Mouse (Mus musculus): ENCODE results near the gene Kif3b. TPM values are rescaled to one million over a fixed set of nuclear protein-coding genes. Genes with fewer than 3 reads are reported as not detected.
"Not testable (repeated sequence)": the region's sequence is repeated elsewhere in the genome, so short reads cannot be mapped to it uniquely, and the experiment has no call there.

Gene Kif3b
- polyA plus RNA-seq, 1 experiment from 2014 or later, result 12.5 TPM

DNA sequence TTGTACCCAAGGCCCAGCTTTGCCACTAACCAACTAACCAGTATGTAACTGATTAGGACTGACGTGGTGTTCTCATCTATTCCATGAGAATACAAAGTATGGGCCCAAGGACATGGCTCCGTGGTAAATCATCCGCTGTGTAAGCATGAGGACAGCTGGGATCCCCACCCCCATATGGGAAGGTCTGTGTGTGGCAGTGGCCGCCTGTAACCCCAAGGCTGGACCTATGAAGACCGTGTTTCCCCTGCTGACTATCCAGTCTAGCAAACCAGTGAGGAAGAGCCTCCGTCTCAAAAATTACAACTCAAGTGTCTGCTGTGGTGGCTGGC lies 16.3 kb upstream of the Kif3b start:
- H3K4me1 ChIP-seq, result peaks cover 3% of the 10 kb centered on the region; the same call in 1 of the 2 replicates
- no peaks in the 10 kb centered on the region for H3K27me3 ChIP-seq
- H3K36me3 ChIP-seq, result no peaks in the 10 kb centered on the region
- no peaks in the 10 kb centered on the region for H3K9me3 ChIP-seq
- H3K27ac ChIP-seq (replicated peaks), result no peak overlapping the region
- 79% methylated on average over 6 of the region's 6 CpGs for WGBS
- H3K4me3 ChIP-seq, result no peak overlapping the region
- no peak overlapping the region for H3K4me2 ChIP-seq (replicated peaks)
- ATAC-seq (ENCODE audit: low FRiP score, low read depth), result no peak
- no peak overlapping the region for H3K9ac ChIP-seq (replicated peaks)

DNA sequence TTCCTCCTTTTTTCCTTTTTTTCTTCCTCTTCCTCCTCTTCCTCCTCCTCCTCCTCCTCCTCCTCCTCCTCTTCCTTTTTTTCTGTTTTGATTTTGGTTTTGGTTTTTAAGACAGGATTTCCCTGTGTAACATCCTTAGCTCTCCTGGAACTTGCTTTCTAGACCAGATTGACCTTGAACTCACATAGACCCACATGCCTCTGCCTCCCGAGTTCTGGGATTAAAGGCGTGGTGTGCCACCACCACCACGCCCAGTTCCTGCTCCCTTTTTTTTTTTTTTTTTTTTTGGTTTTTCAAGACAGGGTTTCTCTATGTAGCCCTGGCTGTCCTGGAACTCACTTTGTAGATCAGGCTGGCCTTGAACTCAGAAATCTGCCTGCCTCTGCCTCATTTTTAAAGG lies 15.6 kb upstream of the Kif3b start:
- H3K27ac ChIP-seq (replicated peaks); H3K4me3 ChIP-seq; H3K9me3 ChIP-seq; H3K36me3 ChIP-seq; H3K27me3 ChIP-seq; H3K4me1 ChIP-seq; ATAC-seq (ENCODE audit: low FRiP score, low read depth); H3K9ac ChIP-seq (replicated peaks); H3K4me2 ChIP-seq (replicated peaks): not testable (repeated sequence)
- 81% methylated on average over 3 of the region's 3 CpGs for whole genome bisulfite sequencing

DNA sequence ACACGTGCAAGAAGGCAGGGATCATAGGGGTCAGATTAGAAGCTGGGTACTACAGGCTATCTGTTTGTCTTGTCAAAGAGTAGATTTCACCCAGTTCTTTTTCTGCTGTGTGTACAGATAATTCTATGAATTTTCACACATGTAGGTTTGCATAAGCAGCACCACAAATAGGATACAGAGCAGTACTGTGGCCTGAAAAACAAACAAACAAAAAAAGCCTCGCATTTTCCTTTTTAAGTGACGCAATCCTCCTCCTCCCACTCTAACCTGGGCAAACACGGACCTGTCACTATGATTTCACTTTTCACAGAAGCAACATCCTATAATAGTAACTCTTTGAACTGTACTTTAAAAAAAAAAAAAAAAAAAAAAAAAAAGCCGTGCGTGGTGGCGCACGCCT lies 14.8 kb upstream of the Kif3b start:
- Histone ChIP-seq H3K4me1 (peaks cover 3% of the 10 kb centered on the region; the same call in 1 of the 2 replicates), H3K27me3 (no peaks in the 10 kb centered on the region), H3K4me3 (no peak overlapping the region), H3K36me3 (no peaks in the 10 kb centered on the region), H3K4me2 (replicated peaks) (no peak overlapping the region), H3K27ac (replicated peaks) (no peak overlapping the region), H3K9ac (replicated peaks) (no peak overlapping the region), H3K9me3 (no peaks in the 10 kb centered on the region)
- ATAC-seq (ENCODE audit: low FRiP score, low read depth), result no peak
- WGBS, result 94% methylated on average over 8 of the region's 8 CpGs

DNA sequence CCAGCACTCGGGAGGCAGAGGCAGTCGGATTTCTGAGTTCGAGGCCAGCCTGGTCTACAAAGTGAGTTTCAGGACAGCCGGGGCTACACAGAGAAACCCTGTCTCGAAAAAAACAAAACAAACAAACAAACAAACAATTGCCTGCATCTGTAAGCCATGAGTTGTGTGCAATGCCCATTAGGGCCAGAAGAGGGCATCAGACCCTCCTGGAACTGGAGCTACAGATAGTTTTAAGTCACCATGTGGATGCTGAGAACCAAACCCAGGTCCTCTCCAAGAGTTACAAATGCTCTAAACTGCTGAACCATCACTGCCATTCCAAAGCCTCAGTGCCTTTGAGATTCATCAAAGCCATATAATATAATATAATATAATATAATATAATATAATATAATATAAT lies 14.4 kb upstream of the Kif3b start:
- not testable (repeated sequence) for H3K9me3 ChIP-seq; H3K9ac ChIP-seq (replicated peaks); H3K27ac ChIP-seq (replicated peaks); H3K4me2 ChIP-seq (replicated peaks); ATAC-seq (ENCODE audit: low FRiP score, low read depth); H3K36me3 ChIP-seq; H3K4me3 ChIP-seq; H3K27me3 ChIP-seq; H3K4me1 ChIP-seq
- WGBS, result 91% methylated on average over 5 of the region's 5 CpGs

DNA sequence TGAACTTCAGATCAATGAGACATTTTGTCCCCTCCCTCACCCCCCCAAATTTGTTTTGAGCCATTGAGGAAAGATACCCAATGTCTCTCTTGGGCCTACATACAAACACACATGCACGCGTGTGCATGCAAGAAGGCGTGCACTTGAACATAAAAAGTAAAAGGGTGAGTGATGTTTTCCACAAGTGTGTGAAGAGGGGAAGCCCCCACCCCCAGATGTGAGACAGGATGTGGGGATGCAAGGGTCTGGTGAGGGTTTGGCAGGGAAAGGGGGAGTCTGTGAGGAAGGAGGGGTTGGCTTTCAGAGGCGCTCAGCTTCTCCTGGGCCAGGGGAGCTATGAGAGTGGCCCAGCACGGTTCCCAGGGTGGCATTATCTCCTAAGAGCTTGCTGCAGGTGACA lies 12.9 kb upstream of the Kif3b start:
- no peaks in the 10 kb centered on the region for H3K27me3 ChIP-seq
- no peaks in the 10 kb centered on the region for H3K4me1 ChIP-seq
- H3K4me3 ChIP-seq, result no peak overlapping the region
- no peak overlapping the region for H3K9ac ChIP-seq (replicated peaks)
- no peak for ATAC-seq (ENCODE audit: low FRiP score, low read depth)
- 83% methylated on average over 5 of the region's 5 CpGs for WGBS
- no peaks in the 10 kb centered on the region for H3K9me3 ChIP-seq
- H3K4me2 ChIP-seq (replicated peaks), result no peak overlapping the region
- no peaks in the 10 kb centered on the region for H3K36me3 ChIP-seq
- H3K27ac ChIP-seq (replicated peaks), result no peak overlapping the region

DNA sequence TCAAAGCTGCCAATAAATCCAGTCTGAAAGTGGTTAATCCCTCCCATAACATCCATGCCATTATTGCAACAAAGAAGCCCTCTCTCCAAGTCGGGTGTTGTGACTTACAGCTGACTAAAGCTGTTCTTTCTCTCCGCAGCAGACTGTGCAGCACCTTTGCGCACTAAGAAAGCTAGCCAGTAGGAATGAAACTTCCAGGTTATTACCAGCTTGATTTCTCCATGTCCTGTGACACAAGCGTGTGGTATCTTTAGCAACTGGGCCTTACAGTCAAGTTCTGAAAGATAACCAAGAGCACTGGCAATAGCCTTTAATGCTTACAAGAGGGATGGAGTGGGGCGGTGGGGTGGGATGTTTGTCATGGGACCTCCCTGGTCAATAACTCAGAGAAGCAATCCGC lies 7.3 kb upstream of the Kif3b start:
- H3K9ac ChIP-seq (replicated peaks), result no peak overlapping the region
- H3K36me3 ChIP-seq, result no peaks in the 10 kb centered on the region
- no peaks in the 10 kb centered on the region for H3K4me1 ChIP-seq
- H3K9me3 ChIP-seq, result no peaks in the 10 kb centered on the region
- no peak overlapping the region for H3K4me2 ChIP-seq (replicated peaks)
- H3K4me3 ChIP-seq, result no peak overlapping the region
- no peak for ATAC-seq (ENCODE audit: low FRiP score, low read depth)
- H3K27ac ChIP-seq (replicated peaks), result no peak overlapping the region
- 84% methylated on average over 6 of the region's 6 CpGs for WGBS
- H3K27me3 ChIP-seq, result no peaks in the 10 kb centered on the region

DNA sequence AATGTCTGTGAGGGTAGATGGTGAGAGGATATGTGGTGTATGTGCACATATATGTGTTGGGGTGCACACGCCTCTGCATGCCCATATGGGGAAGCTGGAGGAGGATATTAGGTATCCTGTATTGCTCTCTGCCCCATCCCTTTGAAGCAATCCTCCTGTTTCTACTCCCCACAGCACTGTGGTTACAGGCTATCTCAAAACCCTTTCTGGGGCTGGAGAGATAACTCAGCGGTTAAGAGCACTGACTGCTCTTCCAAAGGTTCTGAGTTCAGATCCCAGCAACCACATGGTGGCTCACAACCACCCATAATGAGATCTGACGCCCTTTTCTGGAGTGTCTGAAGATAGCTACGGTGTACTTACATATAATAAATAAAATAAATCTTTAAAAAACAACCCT lies 4.7 kb upstream of the Kif3b start:
- H3K4me3 ChIP-seq, result no peak overlapping the region
- 85% methylated on average over 4 of the region's 4 CpGs for WGBS
- no peak overlapping the region for H3K27ac ChIP-seq (replicated peaks)
- H3K9me3 ChIP-seq, result no peaks in the 10 kb centered on the region
- H3K36me3 ChIP-seq, result no peaks in the 10 kb centered on the region
- no peak for ATAC-seq (ENCODE audit: low FRiP score, low read depth)
- no peak overlapping the region for H3K4me2 ChIP-seq (replicated peaks)
- H3K4me1 ChIP-seq, result peaks cover 3% of the 10 kb centered on the region; the same call in 1 of the 2 replicates
- H3K9ac ChIP-seq (replicated peaks), result no peak overlapping the region
- no peaks in the 10 kb centered on the region for H3K27me3 ChIP-seq

DNA sequence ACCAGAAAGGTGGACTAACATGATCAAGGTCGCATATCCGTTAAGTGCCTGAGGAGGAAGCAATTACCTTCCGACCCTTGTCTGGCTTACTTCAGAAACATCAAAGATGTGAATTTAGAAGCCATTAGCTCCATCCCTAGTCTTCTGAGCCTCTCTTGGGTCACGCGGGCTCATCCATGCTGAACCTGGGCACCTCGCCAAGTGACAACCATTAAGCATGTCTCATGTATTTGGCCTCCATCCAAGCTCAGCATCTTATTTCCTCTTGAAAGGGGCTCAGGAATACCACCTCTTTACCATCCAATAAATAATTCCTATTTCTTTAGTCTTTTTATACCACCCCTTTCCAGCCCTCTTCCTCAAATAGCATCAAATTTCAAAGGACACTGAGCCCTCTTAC lies 3.4 kb upstream of the Kif3b start:
- Histone ChIP-seq H3K4me2 (replicated peaks) (no peak overlapping the region), H3K9ac (replicated peaks) (no peak overlapping the region), H3K4me1 (peaks cover 14% of the 10 kb centered on the region), H3K4me3 (no peak overlapping the region), H3K27ac (replicated peaks) (no peak overlapping the region), H3K27me3 (no peaks in the 10 kb centered on the region), H3K36me3 (no peaks in the 10 kb centered on the region), H3K9me3 (no peaks in the 10 kb centered on the region)
- no peak for ATAC-seq (ENCODE audit: low FRiP score, low read depth)
- 81% methylated on average over 6 of the region's 6 CpGs for WGBS

DNA sequence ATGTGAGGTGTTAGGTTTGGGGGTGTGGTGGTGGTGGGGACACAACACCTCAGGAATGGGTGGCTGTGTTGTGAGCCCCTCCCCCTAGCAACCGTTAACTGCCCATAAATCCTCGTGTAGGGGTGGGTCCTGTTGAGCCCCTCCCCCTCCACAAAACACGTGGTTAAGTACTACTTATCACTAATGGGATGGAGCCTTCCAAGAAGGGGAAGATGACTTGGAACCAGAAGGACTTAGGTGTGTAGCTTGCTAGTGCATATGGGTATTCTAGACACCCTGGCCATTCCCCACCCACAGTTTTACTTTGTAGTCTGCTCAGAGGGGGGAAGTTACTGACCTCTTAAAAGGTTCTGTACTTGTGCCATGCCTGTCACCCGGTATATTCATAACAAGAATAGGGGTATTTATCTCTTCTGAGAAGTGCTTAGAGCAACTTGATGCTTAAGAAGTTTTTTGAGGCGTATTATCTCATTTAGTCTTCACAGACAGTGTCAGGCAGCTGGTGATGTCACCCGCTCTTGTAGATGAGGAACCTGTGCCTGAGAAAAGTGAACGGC lies 1.2 kb downstream of the Kif3b start:
- Histone ChIP-seq H3K27ac (replicated peaks) (no peak overlapping the region), H3K36me3 (no peaks in the 10 kb centered on the region), H3K9ac (replicated peaks) (peak overlapping the region; percentile 93; the same call in 1 of the 2 replicates), H3K4me3 (peak overlapping the region; percentile 91), H3K4me1 (peaks cover 14% of the 10 kb centered on the region), H3K4me2 (replicated peaks) (peak overlapping the region; percentile 86), H3K27me3 (no peaks in the 10 kb centered on the region), H3K9me3 (no peaks in the 10 kb centered on the region)
- 52% methylated on average over 7 of the region's 7 CpGs for WGBS
- no peak for ATAC-seq (ENCODE audit: low FRiP score, low read depth)

DNA sequence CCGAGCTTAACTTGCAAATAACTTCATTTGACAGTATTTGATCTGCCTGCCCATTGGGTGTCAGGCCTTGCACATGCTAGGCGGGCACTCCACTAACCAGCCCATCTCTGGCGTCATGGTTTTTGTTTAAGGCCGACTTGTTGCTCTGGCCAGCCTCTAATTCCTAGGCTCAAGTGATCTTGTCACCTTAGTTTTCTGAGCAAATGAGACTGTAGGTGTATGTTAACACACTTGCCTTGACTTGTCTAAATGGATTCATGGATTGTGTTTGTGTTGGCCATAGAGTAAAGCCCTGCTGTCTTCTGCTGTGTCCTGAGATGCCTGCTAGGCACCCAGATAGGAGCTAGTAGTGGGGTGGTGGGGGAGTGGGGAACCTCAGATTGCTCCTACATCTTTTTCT lies 4.0 kb downstream of the Kif3b start:
- Histone ChIP-seq H3K9ac (replicated peaks) (no peak overlapping the region), H3K4me2 (replicated peaks) (no peak overlapping the region), H3K4me3 (no peak overlapping the region), H3K27ac (replicated peaks) (no peak overlapping the region), H3K27me3 (no peaks in the 10 kb centered on the region), H3K9me3 (no peaks in the 10 kb centered on the region), H3K4me1 (peaks cover 14% of the 10 kb centered on the region), H3K36me3 (no peaks in the 10 kb centered on the region)
- no peak for ATAC-seq (ENCODE audit: low FRiP score, low read depth)
- WGBS, result 87% methylated on average over 4 of the region's 4 CpGs

DNA sequence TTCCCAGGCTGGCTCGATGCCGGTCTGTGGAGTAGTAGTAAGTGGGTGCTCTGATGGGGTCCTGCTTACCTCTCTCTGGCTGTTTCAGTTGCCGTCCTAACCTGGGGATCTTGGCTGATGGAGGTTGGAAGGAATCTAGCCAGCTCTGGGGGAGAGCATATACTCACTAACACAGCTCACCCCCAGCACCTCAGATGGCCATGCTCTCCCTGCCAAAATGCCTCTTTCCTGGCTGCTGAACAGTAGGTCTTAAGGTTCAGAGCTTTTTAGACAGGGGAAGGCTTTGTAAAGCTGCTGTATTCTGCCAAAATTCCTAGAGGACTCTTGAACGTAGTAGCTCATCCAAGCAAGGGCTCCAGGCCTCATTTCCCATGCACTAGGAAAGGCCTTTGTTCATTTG lies 6.6 kb downstream of the Kif3b start:
- WGBS, result 86% methylated on average over 4 of the region's 4 CpGs
- H3K4me1 ChIP-seq, result no peaks in the 10 kb centered on the region
- H3K27me3 ChIP-seq, result no peaks in the 10 kb centered on the region
- no peak overlapping the region for H3K9ac ChIP-seq (replicated peaks)
- H3K36me3 ChIP-seq, result no peaks in the 10 kb centered on the region
- no peak for ATAC-seq (ENCODE audit: low FRiP score, low read depth)
- no peaks in the 10 kb centered on the region for H3K9me3 ChIP-seq
- no peak overlapping the region for H3K4me3 ChIP-seq
- H3K4me2 ChIP-seq (replicated peaks), result no peak overlapping the region
- no peak overlapping the region for H3K27ac ChIP-seq (replicated peaks)

DNA sequence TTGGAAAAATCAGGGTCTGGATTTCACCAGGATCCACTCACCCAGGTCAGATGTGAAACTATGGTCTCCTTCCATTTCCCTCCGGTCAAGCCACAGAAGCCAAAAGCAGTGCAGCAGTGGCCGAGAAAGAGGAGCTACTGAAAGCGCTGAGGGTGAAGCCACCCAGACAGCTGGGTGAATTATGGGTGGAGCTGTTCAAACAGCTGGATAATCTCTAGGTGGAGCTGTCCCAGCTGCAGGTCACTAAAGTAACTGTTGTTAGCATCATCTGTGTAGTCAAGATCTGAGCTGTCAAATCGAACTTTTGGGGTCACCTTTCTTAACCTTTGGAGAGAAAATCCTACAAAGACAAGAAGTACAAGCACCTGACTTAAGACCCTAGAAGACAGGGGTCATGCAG lies 7.2 kb downstream of the Kif3b start:
- no peaks in the 10 kb centered on the region for H3K36me3 ChIP-seq
- no peak overlapping the region for H3K27ac ChIP-seq (replicated peaks)
- H3K4me2 ChIP-seq (replicated peaks), result no peak overlapping the region
- H3K9ac ChIP-seq (replicated peaks), result no peak overlapping the region
- H3K4me3 ChIP-seq, result no peak overlapping the region
- H3K4me1 ChIP-seq, result no peaks in the 10 kb centered on the region
- H3K9me3 ChIP-seq, result no peaks in the 10 kb centered on the region
- 81% methylated on average over 4 of the region's 4 CpGs for WGBS
- no peak for ATAC-seq (ENCODE audit: low FRiP score, low read depth)
- H3K27me3 ChIP-seq, result no peaks in the 10 kb centered on the region

DNA sequence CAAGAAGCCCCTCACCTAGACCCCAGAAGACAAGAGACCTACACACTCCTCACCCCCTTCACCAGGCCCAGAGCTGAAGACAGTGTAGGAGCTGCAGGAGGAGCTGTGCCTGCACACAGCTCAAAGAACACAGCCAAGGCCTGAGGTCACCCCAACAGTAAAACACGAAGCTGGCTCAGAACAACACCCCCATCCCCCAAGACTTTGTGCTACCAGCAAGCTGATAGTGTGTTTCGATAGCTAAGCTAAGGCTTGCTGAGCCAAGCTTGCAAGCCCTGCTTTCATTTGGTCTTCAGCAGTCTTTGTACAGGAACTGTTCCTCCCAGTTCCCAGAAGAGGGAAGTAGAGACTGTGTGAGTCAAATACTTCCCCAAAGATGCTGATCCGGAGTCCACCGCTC lies 7.7 kb downstream of the Kif3b start:
- Histone ChIP-seq H3K27me3 (no peaks in the 10 kb centered on the region), H3K36me3 (no peaks in the 10 kb centered on the region), H3K4me1 (no peaks in the 10 kb centered on the region), H3K9me3 (no peaks in the 10 kb centered on the region), H3K4me3 (no peak overlapping the region), H3K27ac (replicated peaks) (no peak overlapping the region), H3K9ac (replicated peaks) (no peak overlapping the region), H3K4me2 (replicated peaks) (no peak overlapping the region)
- ATAC-seq (ENCODE audit: low FRiP score, low read depth), result no peak
- 83% methylated on average over 4 of the region's 4 CpGs for WGBS
